Mouse (Mus musculus): Measurements from ENCODE around the gene Snap91. TPM values are rescaled to one million over a fixed set of nuclear protein-coding genes. Genes with fewer than 3 reads are reported as not detected.
A peak's percentile ranks its signal among the peaks of the same experiment; 100 is the strongest.

Gene Snap91
- total and polyA plus RNA-seq, 2 experiments from 2014 or later = 161 to 247 TPM

DNA sequence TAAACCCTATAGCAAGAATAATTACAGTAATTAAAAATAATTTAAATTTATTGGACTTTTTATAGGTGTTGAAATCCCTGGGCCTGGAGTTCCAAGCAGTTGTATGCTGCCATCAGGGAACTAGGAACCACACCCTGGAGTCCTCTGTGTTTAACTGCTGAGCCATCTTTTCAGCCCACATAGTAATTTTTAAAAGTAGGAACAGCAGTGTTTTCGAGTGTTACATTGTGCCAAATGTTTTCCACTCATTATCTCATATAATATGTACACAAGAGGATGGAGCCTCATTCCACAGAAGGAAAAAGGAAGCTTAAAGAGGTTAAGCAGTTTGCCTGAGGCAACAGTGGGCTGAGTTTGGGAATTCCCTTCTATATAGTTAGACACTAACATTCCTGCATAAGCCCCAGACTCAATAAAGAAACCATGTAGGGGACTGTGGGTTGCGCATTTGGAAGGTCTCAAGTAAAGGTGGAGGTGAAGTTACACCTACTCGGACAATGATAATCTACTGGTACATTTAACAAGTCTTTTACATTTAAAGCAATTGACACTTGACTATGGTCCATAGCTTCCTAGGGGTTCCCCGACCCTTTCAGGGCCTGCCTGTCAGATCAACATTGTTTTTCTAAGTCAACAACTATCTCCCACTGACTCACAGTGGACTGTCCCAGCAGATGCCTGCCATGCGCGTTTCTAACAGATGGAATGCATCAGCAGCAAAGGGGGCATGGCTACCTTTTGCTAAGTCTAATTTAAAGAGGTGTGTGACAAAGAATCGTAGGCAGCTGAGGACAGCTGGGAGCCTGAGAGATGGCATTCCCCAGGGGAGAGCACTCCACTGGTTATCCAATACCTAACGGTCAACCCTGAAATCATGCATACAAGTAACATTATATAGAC is 117.7 kb downstream of the Snap91 start:
- Histone ChIP-seq H3K4me2 (ENCODE audit: low read depth, low read length, poor library complexity, severe bottlenecking) (no peak overlapping the region), H3K36me3 (ENCODE audit: insufficient read depth, low read length) (peaks cover 6% of the 10 kb centered on the region; the same call in 1 of the 2 replicates), H3K4me3 (ENCODE audit: low read depth, low read length) (no peak overlapping the region), H3K27ac (ENCODE audit: low read depth, low read length) (no peak overlapping the region), H3K4me1 (ENCODE audit: insufficient read depth, low read length) (no peaks in the 10 kb centered on the region), H3K9me3 (ENCODE audit: low read length) (no peaks in the 10 kb centered on the region), H3K27me3 (ENCODE audit: insufficient read depth, low read length) (no peaks in the 10 kb centered on the region), H3K9ac (replicated peaks; ENCODE audit: low read length, poor library complexity, severe bottlenecking) (no peak overlapping the region)
- ATAC-seq (ENCODE audit: low FRiP score) (no peak), DNase-seq (ENCODE audit: low spot score) (no peak)
- 64% methylated on average over 8 of the region's 8 CpGs for whole genome bisulfite sequencing
- TF ChIP-seq CTCF (IDR thresholded peaks at IDR 0.05) = no peak

- Histone ChIP-seq H3K36me3 (ENCODE audit: insufficient read depth, low read length) (no peaks in the 10 kb centered on the region), H3K4me3 (ENCODE audit: low read depth, low read length) (no peak overlapping the region), H3K27me3 (ENCODE audit: insufficient read depth, low read length) (no peaks in the 10 kb centered on the region), H3K9me3 (ENCODE audit: low read length) (no peaks in the 10 kb centered on the region), H3K9ac (replicated peaks; ENCODE audit: low read length, poor library complexity, severe bottlenecking) (no peak overlapping the region), H3K4me2 (ENCODE audit: low read depth, low read length, poor library complexity, severe bottlenecking) (0 out of 2 replicates have a peak overlapping the region, but pooled peaks have one; percentile 4), H3K27ac (ENCODE audit: low read depth, low read length) (no peak overlapping the region), H3K4me1 (ENCODE audit: insufficient read depth, low read length) (no peaks in the 10 kb centered on the region)
- peak; percentile 92 for DNase-seq (ENCODE audit: low spot score)
- ATAC-seq (ENCODE audit: low FRiP score) = peak; percentile 81
- peak; percentile 99 for TF ChIP-seq CTCF (IDR thresholded peaks at IDR 0.05)
- WGBS = 32% methylated on average over 13 of the region's 13 CpGs
Observed at GRCm38 (mm10) chr9:86745926-86746581, 134.4 kb downstream of the Snap91 start.

DNA sequence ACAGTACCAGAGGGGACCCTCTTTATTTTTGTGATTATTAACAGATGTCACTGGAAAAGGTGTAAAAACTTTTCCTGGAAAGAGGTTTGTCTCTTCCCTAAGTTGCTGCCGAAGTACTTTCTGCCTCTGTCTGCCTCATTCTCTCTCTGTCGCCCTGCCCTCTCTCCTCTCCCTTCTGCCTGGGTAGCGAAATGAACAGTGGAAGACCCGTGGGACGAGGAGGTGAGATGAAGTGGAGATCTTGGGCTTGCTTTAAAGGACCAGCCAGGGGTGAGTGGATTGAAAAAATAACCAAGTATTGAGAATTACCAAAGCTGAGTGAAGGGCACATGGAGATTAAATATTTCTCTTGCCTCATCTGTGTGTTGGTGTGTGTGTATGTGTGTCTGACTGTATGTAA is 136.4 kb downstream of the Snap91 start:
- Histone ChIP-seq H3K27ac (ENCODE audit: low read depth, low read length) (no peak overlapping the region), H3K27me3 (ENCODE audit: insufficient read depth, low read length) (no peaks in the 10 kb centered on the region), H3K4me3 (ENCODE audit: low read depth, low read length) (peak overlapping the region; percentile 41), H3K9ac (replicated peaks; ENCODE audit: low read length, poor library complexity, severe bottlenecking) (peak overlapping the region; percentile 62; the same call in 1 of the 2 replicates), H3K4me1 (ENCODE audit: insufficient read depth, low read length) (no peaks in the 10 kb centered on the region), H3K36me3 (ENCODE audit: insufficient read depth, low read length) (no peaks in the 10 kb centered on the region), H3K9me3 (ENCODE audit: low read length) (no peaks in the 10 kb centered on the region), H3K4me2 (ENCODE audit: low read depth, low read length, poor library complexity, severe bottlenecking) (peak overlapping the region; percentile 88)
- no peak for TF ChIP-seq CTCF (IDR thresholded peaks at IDR 0.05)
- DNase-seq (ENCODE audit: low spot score) (no peak), ATAC-seq (ENCODE audit: low FRiP score) (no peak)
- WGBS = 28% methylated on average over 5 of the region's 5 CpGs

GRCm38 (mm10) chr9:86742959-86743911 is 137.2 kb downstream of the Snap91 start, which contains the start of gene Prss35:
Gene Prss35 (plus strand): TSS chr9:86743649.
- Histone ChIP-seq H3K4me2 (ENCODE audit: low read depth, low read length, poor library complexity, severe bottlenecking) (peak within 1 kb of the TSS; percentile 88), H3K27ac (ENCODE audit: low read depth, low read length) (no peak within 1 kb of the TSS), H3K27me3 (ENCODE audit: insufficient read depth, low read length) (no peaks in the 10 kb centered on the region), H3K4me1 (ENCODE audit: insufficient read depth, low read length) (no peaks in the 10 kb centered on the region), H3K9me3 (ENCODE audit: low read length) (no peaks in the 10 kb centered on the region), H3K36me3 (ENCODE audit: insufficient read depth, low read length) (no peaks in the 10 kb centered on the region), H3K4me3 (ENCODE audit: low read depth, low read length) (peak within 1 kb of the TSS; percentile 41), H3K9ac (replicated peaks; ENCODE audit: low read length, poor library complexity, severe bottlenecking) (peak within 1 kb of the TSS; percentile 62)
- DNase-seq (ENCODE audit: low spot score) (peak; percentile 52), ATAC-seq (ENCODE audit: low FRiP score) (peak; percentile 80)
- 2% methylated on average over 19 of the region's 19 CpGs for WGBS
- TF ChIP-seq CTCF (IDR thresholded peaks at IDR 0.05) = peak; percentile 59

DNA sequence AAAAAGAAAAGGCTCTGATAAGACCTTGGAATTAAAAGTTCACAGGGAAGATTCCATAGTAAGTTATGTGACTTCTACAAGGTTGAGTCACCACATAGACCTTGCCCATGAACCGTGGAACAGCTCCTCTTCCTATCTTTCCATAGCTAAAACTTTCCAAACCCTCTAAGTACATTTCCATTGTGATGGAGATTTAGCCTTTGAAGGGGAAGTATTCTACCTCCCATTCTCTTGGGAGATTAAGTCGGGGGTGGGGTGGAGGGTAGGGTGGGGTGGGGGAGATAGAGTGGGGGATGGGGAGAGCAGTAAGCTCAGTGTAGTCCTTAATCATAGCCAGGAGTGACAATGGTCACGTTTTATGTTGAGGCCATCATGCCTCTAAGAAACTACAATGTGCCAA is 140.5 kb downstream of the Snap91 start:
- Histone ChIP-seq H3K4me2 (ENCODE audit: low read depth, low read length, poor library complexity, severe bottlenecking) (no peak overlapping the region), H3K4me3 (ENCODE audit: low read depth, low read length) (no peak overlapping the region), H3K27ac (ENCODE audit: low read depth, low read length) (no peak overlapping the region), H3K27me3 (ENCODE audit: insufficient read depth, low read length) (no peaks in the 10 kb centered on the region), H3K9me3 (ENCODE audit: low read length) (no peaks in the 10 kb centered on the region), H3K36me3 (ENCODE audit: insufficient read depth, low read length) (no peaks in the 10 kb centered on the region), H3K4me1 (ENCODE audit: insufficient read depth, low read length) (no peaks in the 10 kb centered on the region), H3K9ac (replicated peaks; ENCODE audit: low read length, poor library complexity, severe bottlenecking) (no peak overlapping the region)
- ATAC-seq (ENCODE audit: low FRiP score) (no peak), DNase-seq (ENCODE audit: low spot score) (no peak)
- no peak for TF ChIP-seq CTCF (IDR thresholded peaks at IDR 0.05)
- 13% methylated on average over 3 of the region's 3 CpGs for WGBS

Measured in midbrain, postnatal 0 days (tissue).